Mouse (Mus musculus) heart, postnatal 0 days (tissue): Measurements from ENCODE around the gene Pkp1. TPM values are rescaled to one million over a fixed set of nuclear protein-coding genes. Genes with fewer than 3 reads are reported as not detected.

ENCODE experiments used
- ATAC-seq: fragments of 200-750 bp; cut with Nextera tagmentation; 2 replicates; pipeline ENCODE4 v1.8.0; 2017; ENCODE audit warnings: low read depth, moderate number of reproducible peaks, moderate library complexity; ENCODE audit not compliant: insufficient read depth
- DNase-seq: peaks from one replicate; pipeline ENCODE4 v3.0.0-alpha.2; 2016; ENCODE audit warnings: low spot score
- H3K27ac ChIP-seq: fragments of 300-500 bp; sonication (generic); 2 replicates; pipeline ENCODE4 v1.5.1; 2014; ENCODE audit warnings: low read depth, mild to moderate bottlenecking
- H3K27me3 ChIP-seq: fragments of 300-500 bp; sonication (generic); 2 replicates; pipeline ENCODE4 v1.6.1; 2014; ENCODE audit warnings: low read length, mixed read lengths; ENCODE audit not compliant: control insufficient read depth, insufficient read depth
- H3K36me3 ChIP-seq: fragments of 300-500 bp; sonication (generic); replicated peaks from 2 replicates; pipeline ENCODE4 v1.6.1; 2014; ENCODE audit warnings: low read length, mixed read lengths; ENCODE audit not compliant: control insufficient read depth, insufficient read depth
- H3K4me1 ChIP-seq: fragments of 300-500 bp; sonication (generic); 2 replicates; pipeline ENCODE4 v1.6.1; 2014; ENCODE audit warnings: antibody characterized with exemption; ENCODE audit not compliant: control insufficient read depth, insufficient read depth
- H3K4me2 ChIP-seq: fragments of 300-500 bp; sonication (generic); 2 replicates; pipeline ENCODE4 v1.6.1; 2014; ENCODE audit warnings: low read depth, mild to moderate bottlenecking, low read length, moderate library complexity
- H3K4me3 ChIP-seq: fragments of 300-500 bp; sonication (generic); 2 replicates; pipeline ENCODE4 v1.5.1; 2014; ENCODE audit warnings: low read depth, low read length
- H3K9ac ChIP-seq: fragments of 300-500 bp; sonication (generic); replicated peaks from 2 replicates; pipeline ENCODE4 v1.6.1; 2014; ENCODE audit warnings: low read depth, low read length, mixed read lengths
- H3K9me3 ChIP-seq: fragments of 300-500 bp; sonication (generic); replicated peaks from 2 replicates; pipeline ENCODE4 v1.6.1; 2016; ENCODE audit warnings: low read length; ENCODE audit not compliant: control insufficient read depth
- CTCF ChIP-seq: IDR thresholded peaks from 2 replicates; pipeline ENCODE4 v1.5.1; 2016; ENCODE audit warnings: antibody characterized with exemption, control low read depth, low read depth
- EP300 ChIP-seq: IDR thresholded peaks from 2 replicates; pipeline ENCODE4 v1.6.1; 2016; ENCODE audit warnings: antibody characterized with exemption, low read depth
- WGBS: fragments of 180-500 bp; shearing (Covaris S2); extraction: QIAGEN DNeasy Blood & Tissue Kit; methylation state at CpG from one replicate; pipeline ENCODE4 v1.1.7; 2014; 5-methylcytosine and 5-hydroxymethylcytosine counted together
- polyA plus RNA-seq: library from polyadenylated mRNA; unstranded; fragments of >200 nt; fragmentation: Nextera tagmentation; extraction: Ambion mirVana; gene quantifications from 2 replicates; pipeline ENCODE4 v1.2.1, GENCODE M21; 2015
- total RNA-seq: library from RNA; depleted of rRNA; stranded (reverse); fragments of >200 nt; gene quantifications from 2 replicates; pipeline ENCODE4 v1.2.3, GENCODE M21; 2014; ENCODE audit warnings: low replicate concordance

Gene Pkp1
- total and polyA plus RNA-seq, 2 experiments from 2014 or later: 0.05 TPM; not detected in 1

- Histone ChIP-seq H3K27me3 (peaks cover 21% of the 10 kb centered on the region), H3K9me3 (no peaks in the 10 kb centered on the region), H3K36me3 (no peaks in the 10 kb centered on the region), H3K4me1 (peaks cover 4% of the 10 kb centered on the region; the same call in 1 of the 2 replicates), H3K27ac (no peak overlapping the region), H3K4me2 (no peak overlapping the region), H3K9ac (no peak overlapping the region), H3K4me3 (no peak overlapping the region)
- DNase-seq: no peak
- TF ChIP-seq EP300: no peak
- no peak for TF ChIP-seq CTCF
- ATAC-seq: no peak
- WGBS: 62% methylated on average over 6 of the region's 6 CpGs
Measured at GRCm38 (mm10) chr1:135941259-135942006, 22.4 kb upstream of the Pkp1 start.

GRCm38 (mm10) chr1:135936091-135936490 is 17.1 kb upstream of the Pkp1 start:
- H3K4me1 ChIP-seq: peaks cover 4% of the 10 kb centered on the region; the same call in 1 of the 2 replicates
- H3K4me2 ChIP-seq: no peak overlapping the region
- H3K9me3 ChIP-seq: no peaks in the 10 kb centered on the region
- WGBS: 79% methylated on average over 1 of the region's 1 CpGs
- H3K9ac ChIP-seq: no peak overlapping the region
- ATAC-seq: no peak
- H3K4me3 ChIP-seq: no peak overlapping the region
- no peaks in the 10 kb centered on the region for H3K36me3 ChIP-seq
- no peak for TF ChIP-seq EP300
- TF ChIP-seq CTCF: no peak
- no peak for DNase-seq
- no peak overlapping the region for H3K27ac ChIP-seq
- H3K27me3 ChIP-seq: no peaks in the 10 kb centered on the region

- 72% methylated on average over 18 of the region's 18 CpGs for WGBS
- no peak for ATAC-seq
- H3K4me1 ChIP-seq: peaks cover 4% of the 10 kb centered on the region; the same call in 1 of the 2 replicates
Measured at GRCm38 (mm10) chr1:135933704-135934293, 14.8 kb upstream of the Pkp1 start.

GRCm38 (mm10) chr1:135929876-135930275 is 10.9 kb upstream of the Pkp1 start:
- DNase-seq: no peak
- Histone ChIP-seq H3K36me3 (no peaks in the 10 kb centered on the region), H3K4me2 (no peak overlapping the region), H3K27ac (no peak overlapping the region), H3K9me3 (no peaks in the 10 kb centered on the region), H3K27me3 (peaks cover 4% of the 10 kb centered on the region; the same call in 1 of the 2 replicates), H3K9ac (no peak overlapping the region), H3K4me1 (no peaks in the 10 kb centered on the region), H3K4me3 (no peak overlapping the region)
- TF ChIP-seq CTCF: no peak
- TF ChIP-seq EP300: no peak
- WGBS: 68% methylated on average over 3 of the region's 3 CpGs
- no peak for ATAC-seq

More at GRCm38 (mm10) chr1:135933704-135934293, 14.8 kb upstream of the Pkp1 start:
- no peaks in the 10 kb centered on the region for H3K9me3 ChIP-seq
- H3K4me2 ChIP-seq: no peak overlapping the region
- H3K4me3 ChIP-seq: no peak overlapping the region
- no peak overlapping the region for H3K9ac ChIP-seq
- TF ChIP-seq CTCF (no peak), EP300 (no peak)
- no peak overlapping the region for H3K27ac ChIP-seq
- no peak for DNase-seq
- H3K36me3 ChIP-seq: no peaks in the 10 kb centered on the region
- no peaks in the 10 kb centered on the region for H3K27me3 ChIP-seq

DNA sequence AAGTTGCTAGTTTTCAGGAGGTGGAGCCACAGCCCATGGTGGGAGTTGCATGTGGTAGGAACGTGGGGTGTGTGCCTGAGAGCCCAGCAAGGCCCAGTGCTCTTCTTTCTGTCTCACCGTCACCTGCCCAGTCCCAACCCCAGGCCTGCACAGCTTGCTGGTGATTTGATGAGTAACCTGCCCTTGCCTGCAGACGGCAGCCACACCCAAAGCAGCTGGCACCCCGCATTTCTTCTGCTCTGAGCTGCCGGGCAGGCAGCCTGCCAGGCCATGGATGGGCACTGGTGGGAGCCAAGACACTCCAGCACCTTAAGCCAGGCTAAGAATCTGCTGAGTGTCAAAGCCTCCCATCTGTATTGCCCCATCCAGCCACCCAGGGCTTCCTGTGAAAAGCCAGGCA is 6.8 kb upstream of the Pkp1 start:
- WGBS: 60% methylated on average over 5 of the region's 5 CpGs
- peaks cover 32% of the 10 kb centered on the region for H3K27me3 ChIP-seq

More for the DNA sequence above, 6.8 kb upstream of the Pkp1 start:
- no peak for DNase-seq
- no peak for ATAC-seq
- TF ChIP-seq CTCF: no peak
- TF ChIP-seq EP300: no peak
- Histone ChIP-seq H3K4me3 (no peak overlapping the region), H3K36me3 (no peaks in the 10 kb centered on the region), H3K9me3 (no peaks in the 10 kb centered on the region), H3K9ac (no peak overlapping the region), H3K27ac (no peak overlapping the region), H3K4me1 (no peaks in the 10 kb centered on the region), H3K4me2 (no peak overlapping the region)
